Mouse (Mus musculus): ENCODE measurements around the gene Mtr.

- TF ChIP-seq POLR2A (IDR thresholded peaks at IDR 0.05; ENCODE audit: borderline replicate concordance, low read depth, low read length) (no peak), CTCF (IDR thresholded peaks at IDR 0.05; ENCODE audit: low read depth, low read length) (no peak)
Measured at GRCm38 (mm10) chr13:12196012-12196411, 61.9 kb downstream of the Mtr start.
